Mouse (Mus musculus): Measurements from ENCODE around the gene Dctn1. TPM values are rescaled to one million over a fixed set of nuclear protein-coding genes. Genes with fewer than 3 reads are reported as not detected.
A peak's percentile ranks its signal among the peaks of the same experiment; 100 is the strongest.

The Dctn1 gene
- polyA plus RNA-seq, 1 experiment from 2014 or later, result 135 TPM

GRCm38 (mm10) chr6:83208050-83208400 is 42.3 kb downstream of the Dctn1 start:
- no peak overlapping the region for H3K9ac ChIP-seq (replicated peaks; ENCODE audit: low read length)
- no peak overlapping the region for H3K4me2 ChIP-seq (ENCODE audit: low read length)
- no peaks in the 10 kb centered on the region for H3K9me3 ChIP-seq (ENCODE audit: control insufficient read depth, low read length)
- no peak for DNase-seq
- no peaks in the 10 kb centered on the region for H3K36me3 ChIP-seq (ENCODE audit: control insufficient read depth, insufficient read depth, low read length)
- no peak for ATAC-seq (ENCODE audit: low FRiP score, low TSS enrichment)
- no peak overlapping the region for H3K27ac ChIP-seq (replicated peaks; ENCODE audit: low read depth, low read length)
- H3K4me1 ChIP-seq (ENCODE audit: control insufficient read depth, insufficient read depth, low read length), result peaks cover 5% of the 10 kb centered on the region; the same call in 1 of the 2 replicates
- 92% methylated on average over 2 of the region's 2 CpGs for WGBS
- no peak overlapping the region for H3K4me3 ChIP-seq (replicated peaks; ENCODE audit: low read depth, low read length)
- no peaks in the 10 kb centered on the region for H3K27me3 ChIP-seq (ENCODE audit: control insufficient read depth, insufficient read depth, low read length)

- Histone ChIP-seq H3K4me3 (replicated peaks; ENCODE audit: low read depth, low read length) (no peak overlapping the region), H3K9me3 (ENCODE audit: control insufficient read depth, low read length) (no peaks in the 10 kb centered on the region), H3K36me3 (ENCODE audit: control insufficient read depth, insufficient read depth, low read length) (no peaks in the 10 kb centered on the region), H3K9ac (replicated peaks; ENCODE audit: low read length) (no peak overlapping the region), H3K4me1 (ENCODE audit: control insufficient read depth, insufficient read depth, low read length) (peaks cover 5% of the 10 kb centered on the region; the same call in 1 of the 2 replicates), H3K4me2 (ENCODE audit: low read length) (no peak overlapping the region), H3K27me3 (ENCODE audit: control insufficient read depth, insufficient read depth, low read length) (no peaks in the 10 kb centered on the region), H3K27ac (replicated peaks; ENCODE audit: low read depth, low read length) (no peak overlapping the region)
- DNase-seq (peak; percentile 60), ATAC-seq (ENCODE audit: low FRiP score, low TSS enrichment) (no peak)
- 47% methylated on average over 2 of the region's 2 CpGs for WGBS
Observed at GRCm38 (mm10) chr6:83210495-83210894, 44.8 kb downstream of the Dctn1 start.

- Histone ChIP-seq H3K27me3 (ENCODE audit: control insufficient read depth, insufficient read depth, low read length) (no peaks in the 10 kb centered on the region), H3K4me2 (ENCODE audit: low read length) (no peak overlapping the region), H3K9me3 (ENCODE audit: control insufficient read depth, low read length) (no peaks in the 10 kb centered on the region), H3K27ac (replicated peaks; ENCODE audit: low read depth, low read length) (peak overlapping the region; percentile 45; the same call in 1 of the 2 replicates), H3K9ac (replicated peaks; ENCODE audit: low read length) (no peak overlapping the region), H3K4me3 (replicated peaks; ENCODE audit: low read depth, low read length) (no peak overlapping the region), H3K4me1 (ENCODE audit: control insufficient read depth, insufficient read depth, low read length) (peaks cover 5% of the 10 kb centered on the region; the same call in 1 of the 2 replicates), H3K36me3 (ENCODE audit: control insufficient read depth, insufficient read depth, low read length) (no peaks in the 10 kb centered on the region)
- WGBS, result 26% methylated on average over 5 of the region's 5 CpGs
- DNase-seq, result peak; percentile 30
- no peak for ATAC-seq (ENCODE audit: low FRiP score, low TSS enrichment)
Observed at GRCm38 (mm10) chr6:83211526-83211925, 45.8 kb downstream of the Dctn1 start.

GRCm38 (mm10) chr6:83215002-83215666 is 49.4 kb downstream of the Dctn1 start:
- Histone ChIP-seq H3K9me3 (ENCODE audit: control insufficient read depth, low read length) (no peaks in the 10 kb centered on the region), H3K4me1 (ENCODE audit: control insufficient read depth, insufficient read depth, low read length) (peaks cover 5% of the 10 kb centered on the region; the same call in 1 of the 2 replicates), H3K9ac (replicated peaks; ENCODE audit: low read length) (no peak overlapping the region), H3K4me3 (replicated peaks; ENCODE audit: low read depth, low read length) (no peak overlapping the region), H3K27me3 (ENCODE audit: control insufficient read depth, insufficient read depth, low read length) (no peaks in the 10 kb centered on the region), H3K4me2 (ENCODE audit: low read length) (no peak overlapping the region), H3K27ac (replicated peaks; ENCODE audit: low read depth, low read length) (no peak overlapping the region), H3K36me3 (ENCODE audit: control insufficient read depth, insufficient read depth, low read length) (no peaks in the 10 kb centered on the region)
- DNase-seq (peak; percentile 90), ATAC-seq (ENCODE audit: low FRiP score, low TSS enrichment) (peak; percentile 84)
- WGBS, result 15% methylated on average over 7 of the region's 7 CpGs

GRCm38 (mm10) chr6:83219814-83220213 is 54.1 kb downstream of the Dctn1 start, which contains the start of gene Slc4a5:
Gene Slc4a5 (plus strand): TSS chr6:83219828.
- Histone ChIP-seq H3K4me1 (ENCODE audit: control insufficient read depth, insufficient read depth, low read length) (no peaks in the 10 kb centered on the region), H3K36me3 (ENCODE audit: control insufficient read depth, insufficient read depth, low read length) (no peaks in the 10 kb centered on the region), H3K27ac (replicated peaks; ENCODE audit: low read depth, low read length) (no peak within 1 kb of the TSS), H3K9me3 (ENCODE audit: control insufficient read depth, low read length) (no peaks in the 10 kb centered on the region), H3K27me3 (ENCODE audit: control insufficient read depth, insufficient read depth, low read length) (no peaks in the 10 kb centered on the region), H3K4me2 (ENCODE audit: low read length) (no peak within 1 kb of the TSS), H3K4me3 (replicated peaks; ENCODE audit: low read depth, low read length) (no peak within 1 kb of the TSS), H3K9ac (replicated peaks; ENCODE audit: low read length) (no peak within 1 kb of the TSS)
- 76% methylated on average over 3 of the region's 3 CpGs for WGBS
- no peak for DNase-seq
- no peak for ATAC-seq (ENCODE audit: low FRiP score, low TSS enrichment)

GRCm38 (mm10) chr6:83231486-83231885 is 65.8 kb downstream of the Dctn1 start:
- Histone ChIP-seq H3K4me3 (replicated peaks; ENCODE audit: low read depth, low read length) (no peak overlapping the region), H3K36me3 (ENCODE audit: control insufficient read depth, insufficient read depth, low read length) (no peaks in the 10 kb centered on the region), H3K4me1 (ENCODE audit: control insufficient read depth, insufficient read depth, low read length) (no peaks in the 10 kb centered on the region), H3K27ac (replicated peaks; ENCODE audit: low read depth, low read length) (no peak overlapping the region), H3K27me3 (ENCODE audit: control insufficient read depth, insufficient read depth, low read length) (no peaks in the 10 kb centered on the region), H3K9me3 (ENCODE audit: control insufficient read depth, low read length) (no peaks in the 10 kb centered on the region), H3K9ac (replicated peaks; ENCODE audit: low read length) (no peak overlapping the region), H3K4me2 (ENCODE audit: low read length) (no peak overlapping the region)
- 33% methylated on average over 2 of the region's 2 CpGs for WGBS
- DNase-seq (no peak), ATAC-seq (ENCODE audit: low FRiP score, low TSS enrichment) (no peak)

- Histone ChIP-seq H3K27me3 (ENCODE audit: control insufficient read depth, insufficient read depth, low read length) (no peaks in the 10 kb centered on the region; the same call in 1 of the 2 replicates), H3K4me1 (ENCODE audit: control insufficient read depth, insufficient read depth, low read length) (no peaks in the 10 kb centered on the region), H3K9ac (replicated peaks; ENCODE audit: low read length) (no peak overlapping the region), H3K9me3 (ENCODE audit: control insufficient read depth, low read length) (no peaks in the 10 kb centered on the region), H3K4me3 (replicated peaks; ENCODE audit: low read depth, low read length) (no peak overlapping the region), H3K36me3 (ENCODE audit: control insufficient read depth, insufficient read depth, low read length) (no peaks in the 10 kb centered on the region), H3K27ac (replicated peaks; ENCODE audit: low read depth, low read length) (no peak overlapping the region), H3K4me2 (ENCODE audit: low read length) (no peak overlapping the region)
- WGBS, result 79% methylated on average over 4 of the region's 4 CpGs
- no peak for ATAC-seq (ENCODE audit: low FRiP score, low TSS enrichment)
- DNase-seq, result no peak
Observed at GRCm38 (mm10) chr6:83233306-83233705, 67.6 kb downstream of the Dctn1 start.

- under 1% methylated on average over 14 of the region's 14 CpGs for WGBS
- Histone ChIP-seq H3K9ac (replicated peaks; ENCODE audit: low read length) (no peak overlapping the region), H3K4me1 (ENCODE audit: control insufficient read depth, insufficient read depth, low read length) (no peaks in the 10 kb centered on the region), H3K27me3 (ENCODE audit: control insufficient read depth, insufficient read depth, low read length) (no peaks in the 10 kb centered on the region; the same call in 1 of the 2 replicates), H3K36me3 (ENCODE audit: control insufficient read depth, insufficient read depth, low read length) (no peaks in the 10 kb centered on the region), H3K9me3 (ENCODE audit: control insufficient read depth, low read length) (no peaks in the 10 kb centered on the region), H3K27ac (replicated peaks; ENCODE audit: low read depth, low read length) (no peak overlapping the region), H3K4me3 (replicated peaks; ENCODE audit: low read depth, low read length) (no peak overlapping the region), H3K4me2 (ENCODE audit: low read length) (peak overlapping the region; percentile 27)
- DNase-seq (no peak), ATAC-seq (ENCODE audit: low FRiP score, low TSS enrichment) (no peak)
Observed at GRCm38 (mm10) chr6:83234280-83234741, 68.6 kb downstream of the Dctn1 start.

- Histone ChIP-seq H3K4me3 (replicated peaks; ENCODE audit: low read depth, low read length) (no peak overlapping the region), H3K4me1 (ENCODE audit: control insufficient read depth, insufficient read depth, low read length) (no peaks in the 10 kb centered on the region), H3K27me3 (ENCODE audit: control insufficient read depth, insufficient read depth, low read length) (no peaks in the 10 kb centered on the region; the same call in 1 of the 2 replicates), H3K9me3 (ENCODE audit: control insufficient read depth, low read length) (no peaks in the 10 kb centered on the region), H3K4me2 (ENCODE audit: low read length) (peak overlapping the region; percentile 27), H3K27ac (replicated peaks; ENCODE audit: low read depth, low read length) (no peak overlapping the region), H3K36me3 (ENCODE audit: control insufficient read depth, insufficient read depth, low read length) (no peaks in the 10 kb centered on the region), H3K9ac (replicated peaks; ENCODE audit: low read length) (peak overlapping the region; percentile 17; the same call in 1 of the 2 replicates)
- ATAC-seq (ENCODE audit: low FRiP score, low TSS enrichment) (no peak), DNase-seq (peak; percentile 9)
- WGBS, result 3% methylated on average over 9 of the region's 9 CpGs
Observed at GRCm38 (mm10) chr6:83237123-83237522, 71.4 kb downstream of the Dctn1 start.
